Mouse (Mus musculus) neural tube, embryonic 13.5 days (tissue): ENCODE data around the gene Abcf2. TPM values are rescaled to one million over a fixed set of nuclear protein-coding genes. Genes with fewer than 3 reads are reported as not detected.
A peak's percentile ranks its signal among the peaks of the same experiment; 100 is the strongest.

Experiments used
- ATAC-seq: fragments of 200-750 bp; cut with Nextera tagmentation; 2 replicates; pipeline ENCODE4 v1.8.0; 2017; ENCODE audit warnings: low read depth, mild to moderate bottlenecking, moderate TSS enrichment, moderate library complexity
- H3K27ac ChIP-seq: fragments of 300-500 bp; sonication (generic); replicated peaks from 2 replicates; pipeline ENCODE4 v1.5.1; 2015; ENCODE audit warnings: moderate library complexity, mild to moderate bottlenecking, inconsistent platforms
- H3K27me3 ChIP-seq: fragments of 300-500 bp; sonication (generic); 2 replicates; pipeline ENCODE4 v1.6.1; 2015; ENCODE audit warnings: mild to moderate bottlenecking, inconsistent platforms
- H3K36me3 ChIP-seq: fragments of 300-500 bp; sonication (generic); 2 replicates; pipeline ENCODE4 v1.6.1; 2015; ENCODE audit warnings: mild to moderate bottlenecking, inconsistent platforms
- H3K4me1 ChIP-seq: fragments of 300-500 bp; sonication (generic); replicated peaks from 2 replicates; pipeline ENCODE4 v1.6.1; 2015; ENCODE audit warnings: inconsistent platforms
- H3K4me2 ChIP-seq: fragments of 300-500 bp; sonication (generic); 2 replicates; pipeline ENCODE4 v1.6.1; 2015; ENCODE audit warnings: inconsistent platforms, mild to moderate bottlenecking, moderate library complexity
- H3K4me3 ChIP-seq: fragments of 300-500 bp; sonication (generic); 2 replicates; pipeline ENCODE4 v1.5.1; 2015; ENCODE audit warnings: mild to moderate bottlenecking, inconsistent platforms
- H3K9ac ChIP-seq: fragments of 300-500 bp; sonication (generic); 2 replicates; pipeline ENCODE4 v1.6.1; 2015; ENCODE audit warnings: moderate library complexity, mild to moderate bottlenecking, inconsistent platforms
- H3K9me3 ChIP-seq: fragments of 300-500 bp; sonication (generic); 2 replicates; pipeline ENCODE4 v1.6.1; 2016; ENCODE audit warnings: inconsistent platforms
- WGBS: fragments of 180-500 bp; shearing (Covaris S2); methylation state at CpG from one replicate; pipeline ENCODE4 v1.1.7; 2015; 5-methylcytosine and 5-hydroxymethylcytosine counted together
- polyA plus RNA-seq: library from polyadenylated mRNA; unstranded; fragments of >200 nt; fragmentation: Nextera tagmentation; extraction: Ambion mirVana; gene quantifications from 2 replicates; pipeline ENCODE4 v1.2.1, GENCODE M21; 2015

Abcf2 gene
- polyA plus RNA-seq, 1 experiment from 2014 or later: 91.2 TPM

- H3K9me3 ChIP-seq: no peaks in the 10 kb centered on the region
- H3K9ac ChIP-seq: no peak overlapping the region; the same call in 1 of the 2 replicates
- peaks cover 66% of the 10 kb centered on the region for H3K4me1 ChIP-seq
- no peak overlapping the region for H3K4me3 ChIP-seq
- H3K4me2 ChIP-seq: no peak overlapping the region
- H3K27me3 ChIP-seq: peaks cover 6% of the 10 kb centered on the region; the same call in 1 of the 2 replicates
- peaks cover 78% of the 10 kb centered on the region for H3K36me3 ChIP-seq
- no peak overlapping the region for H3K27ac ChIP-seq
- no peak for ATAC-seq
- WGBS: 64% methylated on average over 21 of the region's 21 CpGs
These were observed 15.3 kb upstream of the Abcf2 start for GRCm38 (mm10) chr5:24592471-24593160.

DNA sequence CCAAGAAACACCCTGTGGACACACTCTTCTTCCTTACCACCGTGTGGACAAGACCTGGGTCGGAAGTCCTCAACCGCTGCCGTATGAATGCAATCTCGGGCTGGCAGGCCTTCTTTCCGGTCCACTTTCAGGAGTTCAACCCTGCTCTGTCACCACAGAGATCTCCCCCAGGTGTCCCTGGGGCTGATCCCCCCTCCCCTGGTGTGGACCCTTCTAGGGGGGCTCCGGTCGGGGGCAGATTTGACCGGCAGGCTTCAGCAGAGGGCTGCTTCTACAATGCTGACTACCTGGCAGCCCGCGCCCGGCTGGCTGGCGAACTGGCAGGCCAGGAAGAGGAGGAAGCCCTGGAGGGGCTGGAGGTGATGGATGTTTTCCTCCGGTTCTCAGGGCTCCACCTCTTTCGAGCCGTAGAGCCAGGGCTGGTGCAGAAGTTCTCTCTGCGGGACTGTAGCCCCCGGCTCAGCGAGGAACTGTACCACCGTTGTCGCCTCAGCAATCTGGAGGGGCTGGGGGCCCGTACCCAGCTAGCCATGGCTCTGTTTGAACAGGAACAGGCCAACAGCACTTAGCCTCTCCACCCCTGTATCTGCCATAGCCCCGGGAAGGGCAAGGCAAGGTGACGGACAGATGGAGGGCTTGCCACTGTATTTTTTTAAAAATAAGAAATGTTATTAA is 14.7 kb upstream of the Abcf2 start:
- Histone ChIP-seq H3K27me3 (peaks cover 6% of the 10 kb centered on the region; the same call in 1 of the 2 replicates), H3K4me2 (no peak overlapping the region), H3K9me3 (no peaks in the 10 kb centered on the region), H3K4me3 (no peak overlapping the region), H3K9ac (no peak overlapping the region), H3K4me1 (peaks cover 67% of the 10 kb centered on the region), H3K36me3 (peaks cover 78% of the 10 kb centered on the region), H3K27ac (no peak overlapping the region)
- WGBS: 54% methylated on average over 24 of the region's 24 CpGs
- ATAC-seq: no peak

DNA sequence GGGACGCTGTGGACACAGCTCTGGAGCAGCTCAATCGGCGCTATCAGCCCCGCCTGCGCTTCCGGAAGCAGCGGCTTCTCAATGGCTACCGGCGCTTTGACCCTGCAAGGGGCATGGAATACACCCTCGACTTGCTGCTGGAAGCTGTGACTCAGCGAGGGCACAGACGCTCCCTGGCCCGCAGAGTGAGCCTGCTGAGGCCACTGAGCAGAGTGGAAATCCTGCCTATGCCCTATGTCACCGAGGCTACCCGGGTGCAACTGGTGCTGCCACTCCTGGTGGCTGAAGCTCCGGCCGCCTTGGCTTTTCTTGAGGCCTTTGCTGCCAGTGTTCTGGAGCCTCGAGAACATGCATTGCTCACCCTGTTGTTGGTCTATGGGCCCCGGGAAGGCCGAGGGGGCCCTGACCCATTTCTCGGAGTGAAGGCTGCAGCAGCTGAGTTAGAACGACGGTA is 14.0 kb upstream of the Abcf2 start:
- H3K27me3 ChIP-seq: peaks cover 6% of the 10 kb centered on the region; the same call in 1 of the 2 replicates
- H3K4me3 ChIP-seq: no peak overlapping the region
- H3K27ac ChIP-seq: no peak overlapping the region
- WGBS: 26% methylated on average over 23 of the region's 23 CpGs
- no peaks in the 10 kb centered on the region for H3K9me3 ChIP-seq
- peaks cover 78% of the 10 kb centered on the region for H3K36me3 ChIP-seq
- H3K9ac ChIP-seq: peak overlapping the region; percentile 39; the same call in 1 of the 2 replicates
- peak overlapping the region; percentile 1; the same call in 1 of the 2 replicates for H3K4me2 ChIP-seq
- ATAC-seq: no peak
- H3K4me1 ChIP-seq: peaks cover 61% of the 10 kb centered on the region

DNA sequence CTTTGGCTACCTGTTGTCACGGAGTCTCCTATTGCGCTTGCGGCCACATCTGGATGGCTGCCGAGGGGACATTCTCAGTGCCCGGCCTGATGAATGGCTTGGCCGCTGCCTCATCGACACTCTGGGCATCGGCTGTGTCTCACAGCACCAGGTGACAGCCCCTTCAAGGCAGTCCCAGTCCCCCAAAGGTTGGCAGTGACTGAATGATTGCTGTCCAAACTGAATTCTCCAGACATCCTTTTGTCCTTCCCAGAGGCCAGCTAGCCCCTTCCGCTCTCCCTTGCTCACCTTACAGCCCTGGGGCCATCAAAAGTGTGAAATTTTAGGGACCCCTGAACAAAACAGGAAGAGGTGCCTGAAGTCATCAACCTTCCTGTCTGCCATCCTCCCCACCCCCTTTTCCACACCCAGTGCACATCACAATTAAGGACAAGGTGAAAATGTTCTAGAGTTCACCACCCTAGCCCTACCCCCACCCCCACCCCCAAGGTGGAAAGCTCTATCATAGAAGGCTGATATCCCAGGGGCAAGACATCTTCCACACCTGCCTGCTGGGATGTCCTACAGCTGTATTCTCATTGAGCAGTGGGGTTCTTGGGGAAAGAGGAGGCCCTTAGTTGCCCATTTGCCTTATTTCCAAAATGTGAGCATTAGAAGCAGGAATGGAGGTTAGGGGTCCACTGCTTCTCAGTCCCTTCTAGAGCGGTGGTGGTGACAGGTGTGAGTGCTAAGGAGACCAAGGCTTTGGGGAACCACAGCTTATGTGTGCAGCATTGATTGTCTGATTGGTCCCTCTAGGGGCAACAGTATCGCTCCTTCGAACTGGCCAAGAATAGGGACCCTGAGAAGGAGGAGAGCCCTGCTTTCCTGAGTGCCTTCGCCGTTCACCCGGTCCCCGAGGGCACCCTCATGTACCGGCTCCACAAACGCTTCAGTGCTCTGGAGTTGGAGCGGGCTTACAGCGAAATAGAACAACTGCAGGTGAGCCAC is 12.5 kb upstream of the Abcf2 start:
- 87% methylated on average over 20 of the region's 20 CpGs for WGBS
- Histone ChIP-seq H3K4me3 (no peak overlapping the region), H3K9ac (no peak overlapping the region), H3K4me1 (peaks cover 52% of the 10 kb centered on the region), H3K27me3 (peaks cover 6% of the 10 kb centered on the region; the same call in 1 of the 2 replicates), H3K36me3 (peaks cover 66% of the 10 kb centered on the region), H3K9me3 (no peaks in the 10 kb centered on the region), H3K27ac (no peak overlapping the region), H3K4me2 (no peak overlapping the region)
- no peak for ATAC-seq

- Histone ChIP-seq H3K36me3 (peaks cover 40% of the 10 kb centered on the region), H3K27me3 (0 out of 2 replicates have a peak, but pooled peaks cover 2% of the 10 kb centered on the region), H3K4me2 (peak overlapping the region; percentile 93), H3K9me3 (no peaks in the 10 kb centered on the region), H3K27ac (peak overlapping the region; percentile 83), H3K4me1 (peaks cover 43% of the 10 kb centered on the region), H3K4me3 (peak overlapping the region; percentile 85), H3K9ac (peak overlapping the region; percentile 92)
- peak; percentile 28 for ATAC-seq
- WGBS: 35% methylated on average over 4 of the region's 4 CpGs
These were observed 9.9 kb upstream of the Abcf2 start for GRCm38 (mm10) chr5:24587200-24587577.

- 0 out of 2 replicates have a peak, but pooled peaks cover 2% of the 10 kb centered on the region for H3K27me3 ChIP-seq
- H3K9me3 ChIP-seq: no peaks in the 10 kb centered on the region
- peak within 1 kb of the TSS; percentile 83 for H3K27ac ChIP-seq
- H3K9ac ChIP-seq: peak within 1 kb of the TSS; percentile 92
- peak within 1 kb of the TSS; percentile 93 for H3K4me2 ChIP-seq
- ATAC-seq: peak; percentile 93
- under 1% methylated on average over 43 of the region's 43 CpGs for WGBS
- H3K4me3 ChIP-seq: peak within 1 kb of the TSS; percentile 85
- peaks cover 38% of the 10 kb centered on the region for H3K4me1 ChIP-seq
- peaks cover 34% of the 10 kb centered on the region for H3K36me3 ChIP-seq
These were observed 9.4 kb upstream of the Abcf2 start, which contains the start of gene Chpf2 for GRCm38 (mm10) chr5:24586547-24587199. TSS of gene Chpf2 (plus strand) at chr5:24586741.

DNA sequence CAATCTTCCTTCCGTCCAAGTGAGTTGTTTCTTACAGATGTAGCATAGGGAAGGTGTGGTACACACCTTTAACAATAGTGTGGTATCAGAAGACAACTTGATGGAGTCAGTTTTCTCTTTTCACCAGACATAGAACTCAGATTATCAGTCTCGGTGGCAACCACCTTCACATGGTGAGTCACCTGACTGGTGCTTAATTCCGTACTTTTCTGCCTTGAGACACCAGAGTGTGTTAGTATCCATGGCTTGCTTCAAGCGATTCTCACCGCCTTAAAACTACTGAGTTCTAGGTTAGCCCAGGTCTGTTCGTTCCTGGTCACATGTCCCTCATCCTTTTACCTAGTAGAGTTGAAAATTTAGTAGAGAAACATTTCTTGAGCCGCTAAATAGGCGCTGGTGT is 8.8 kb upstream of the Abcf2 start:
- Histone ChIP-seq H3K27me3 (0 out of 2 replicates have a peak, but pooled peaks cover under 1% of the 10 kb centered on the region), H3K4me2 (peak overlapping the region; percentile 93), H3K9me3 (no peaks in the 10 kb centered on the region), H3K36me3 (peaks cover 29% of the 10 kb centered on the region), H3K27ac (peak overlapping the region; percentile 83), H3K4me3 (peak overlapping the region; percentile 85), H3K9ac (peak overlapping the region; percentile 92), H3K4me1 (peaks cover 33% of the 10 kb centered on the region)
- ATAC-seq: peak; percentile 16
- 15% methylated on average over 8 of the region's 8 CpGs for WGBS

- Histone ChIP-seq H3K4me1 (peaks cover 24% of the 10 kb centered on the region), H3K9ac (peak overlapping the region; percentile 63), H3K27ac (peak overlapping the region; percentile 74), H3K27me3 (no peaks in the 10 kb centered on the region), H3K9me3 (no peaks in the 10 kb centered on the region), H3K36me3 (peaks cover 20% of the 10 kb centered on the region), H3K4me2 (peak overlapping the region; percentile 64), H3K4me3 (peak overlapping the region; percentile 52)
- WGBS: 69% methylated on average over 6 of the region's 6 CpGs
- no peak for ATAC-seq
These were observed 1.1 kb upstream of the Abcf2 start for GRCm38 (mm10) chr5:24578109-24578963.

GRCm38 (mm10) chr5:24576801-24577182 is 475 bp downstream of the Abcf2 start:
- Histone ChIP-seq H3K27me3 (no peaks in the 10 kb centered on the region), H3K9me3 (no peaks in the 10 kb centered on the region), H3K9ac (peak overlapping the region; percentile 74), H3K27ac (peak overlapping the region; percentile 57; the same call in 1 of the 2 replicates), H3K4me1 (peaks cover 24% of the 10 kb centered on the region), H3K4me2 (peak overlapping the region; percentile 82), H3K4me3 (peak overlapping the region; percentile 52), H3K36me3 (peaks cover 35% of the 10 kb centered on the region)
- under 1% methylated on average over 32 of the region's 32 CpGs for WGBS
- peak; percentile 32; the same call in 1 of the 2 replicates for ATAC-seq

- Histone ChIP-seq H3K36me3 (peaks cover 43% of the 10 kb centered on the region), H3K4me3 (peak overlapping the region; percentile 52), H3K4me2 (peak overlapping the region; percentile 82), H3K9me3 (no peaks in the 10 kb centered on the region), H3K27me3 (no peaks in the 10 kb centered on the region), H3K4me1 (peaks cover 24% of the 10 kb centered on the region), H3K9ac (peak overlapping the region; percentile 74; the same call in 1 of the 2 replicates), H3K27ac (no peak overlapping the region)
- no peak for ATAC-seq
- WGBS: 83% methylated on average over 1 of the region's 1 CpGs
These were observed 1.3 kb downstream of the Abcf2 start for GRCm38 (mm10) chr5:24575948-24576347.
